Mouse (Mus musculus) gastrocnemius, postnatal 4 days (tissue): ENCODE measurements at regions not wholly inside any gene's neighbourhood (a gene's known extent, or its start where the extent isn't known, plus 50 kb on each side); places are given as distances from the start of the nearest gene placed in this dataset.
A peak's percentile ranks its signal among the peaks of the same experiment; 100 is the strongest.

Source experiments
- DNase-seq, 2 experiments: peaks; one replicate each; pipeline ENCODE4 v3.0.0; 2021 to 2022; ENCODE audit warnings: low spot score in 2 of 2, mixed read lengths in 2 of 2

GRCm38 (mm10) chr13:64007688-64008087 lies 81.3 kb downstream of the Hsd17b3 start:
- no peak for DNase-seq

GRCm38 (mm10) chr13:64002945-64003459 lies 86.0 kb downstream of the Hsd17b3 start:
- DNase-seq, result peak in 1 of 2 experiments; percentile 29

- DNase-seq, result no peak
These were observed 88.7 kb downstream of the Hsd17b3 start for GRCm38 (mm10) chr13:64000303-64000702.

- DNase-seq, result no peak
These were observed 90.4 kb downstream of the Hsd17b3 start for GRCm38 (mm10) chr13:63998647-63999046.

GRCm38 (mm10) chr13:63993857-63994477 lies 95.1 kb downstream of the Hsd17b3 start:
- no peak for DNase-seq

- no peak for DNase-seq
These were observed 96.0 kb downstream of the Hsd17b3 start for GRCm38 (mm10) chr13:63992989-63993388.

GRCm38 (mm10) chr13:63990480-63990958 lies 98.5 kb downstream of the Hsd17b3 start:
- no peak for DNase-seq

- DNase-seq, result no peak
These were observed 99.3 kb downstream of the Hsd17b3 start for GRCm38 (mm10) chr13:63989769-63990168.

GRCm38 (mm10) chr13:63988263-63988662 lies 100.8 kb downstream of the Hsd17b3 start:
- no peak for DNase-seq

GRCm38 (mm10) chr13:63986681-63987080 lies 102.3 kb downstream of the Hsd17b3 start:
- no peak for DNase-seq

- DNase-seq, result no peak
These were observed 103.4 kb downstream of the Hsd17b3 start for GRCm38 (mm10) chr13:63985590-63985989.

- no peak for DNase-seq
These were observed 103.9 kb downstream of the Hsd17b3 start for GRCm38 (mm10) chr13:63985086-63985485.

GRCm38 (mm10) chr13:63980012-63980691 lies 108.9 kb downstream of the Hsd17b3 start:
- DNase-seq, result no peak

GRCm38 (mm10) chr13:63979581-63979980 lies 109.4 kb downstream of the Hsd17b3 start:
- no peak for DNase-seq

GRCm38 (mm10) chr13:63969907-63970306 lies 119.1 kb downstream of the Hsd17b3 start:
- DNase-seq, result no peak

GRCm38 (mm10) chr13:63968623-63969022 lies 120.4 kb downstream of the Hsd17b3 start:
- no peak for DNase-seq

- no peak for DNase-seq
These were observed 131.9 kb downstream of the Hsd17b3 start for GRCm38 (mm10) chr13:63957098-63957497.

- no peak for DNase-seq
These were observed 134.7 kb downstream of the Hsd17b3 start for GRCm38 (mm10) chr13:63954305-63954704.

GRCm38 (mm10) chr13:63951922-63952734 lies 136.9 kb downstream of the Hsd17b3 start:
- no peak for DNase-seq

- DNase-seq, result no peak
These were observed 136.1 kb downstream of the Ercc6l2 start for GRCm38 (mm10) chr13:63951136-63951535.
